Mouse (Mus musculus): ENCODE measurements around the gene Pmfbp1. TPM values are rescaled to one million over a fixed set of nuclear protein-coding genes. Genes with fewer than 3 reads are reported as not detected.
A peak's percentile ranks its signal among the peaks of the same experiment; 100 is the strongest.

Gene Pmfbp1
- polyA plus RNA-seq, 1 experiment = 0.02 TPM

DNA sequence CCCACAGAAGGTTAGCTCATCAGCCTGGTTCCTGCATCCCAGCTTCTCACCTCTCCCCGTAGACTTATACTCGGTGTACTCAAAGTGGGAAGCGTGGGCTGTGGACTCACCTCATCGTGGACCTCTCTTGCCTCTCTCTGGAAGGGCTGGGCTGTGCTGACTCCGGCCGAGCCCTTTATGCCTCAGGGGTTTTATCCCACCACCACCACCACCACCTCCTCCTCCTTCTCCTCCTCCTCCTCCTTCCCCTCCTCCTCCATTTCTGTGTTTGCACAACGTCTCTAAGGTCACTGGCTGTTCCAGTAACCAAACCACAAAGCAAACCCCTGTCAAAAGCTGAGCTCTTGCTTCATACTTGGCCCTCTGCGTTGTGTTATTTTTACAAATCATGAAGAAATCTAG is 85.1 kb downstream of the Pmfbp1 start, which contains the start of gene Hp:
Hp (minus strand) TSS at position 273 of the 402 bp plus-strand sequence.
- WGBS = 38% methylated on average over 8 of the region's 8 CpGs
- TF ChIP-seq CTCF (IDR thresholded peaks at IDR 0.05; ENCODE audit: insufficient read depth, low read length) (no peak), POLR2A (IDR thresholded peaks at IDR 0.05; ENCODE audit: borderline replicate concordance, extremely low read depth, low read depth, low read length) (peak; percentile 80; the same call in 1 of the 2 replicates)
- Histone ChIP-seq H3K4me1 (ENCODE audit: control insufficient read depth, insufficient read depth, low read length) (no peaks in the 10 kb centered on the region), H3K4me3 (replicated peaks; ENCODE audit: extremely low read depth, low read depth, low read length) (peak within 1 kb of the TSS; percentile 66)
- DNase-seq = peak; percentile 52

- TF ChIP-seq POLR2A (IDR thresholded peaks at IDR 0.05; ENCODE audit: borderline replicate concordance, extremely low read depth, low read depth, low read length) (no peak), CTCF (IDR thresholded peaks at IDR 0.05; ENCODE audit: insufficient read depth, low read length) (no peak)
- Histone ChIP-seq H3K4me1 (ENCODE audit: control insufficient read depth, insufficient read depth, low read length) (no peaks in the 10 kb centered on the region; the same call in 1 of the 2 replicates), H3K4me3 (replicated peaks; ENCODE audit: extremely low read depth, low read depth, low read length) (no peak overlapping the region)
- DNase-seq = no peak
- 63% methylated on average over 4 of the region's 4 CpGs for WGBS
Measured at GRCm38 (mm10) chr8:109584293-109584692, 90.5 kb downstream of the Pmfbp1 start.

DNA sequence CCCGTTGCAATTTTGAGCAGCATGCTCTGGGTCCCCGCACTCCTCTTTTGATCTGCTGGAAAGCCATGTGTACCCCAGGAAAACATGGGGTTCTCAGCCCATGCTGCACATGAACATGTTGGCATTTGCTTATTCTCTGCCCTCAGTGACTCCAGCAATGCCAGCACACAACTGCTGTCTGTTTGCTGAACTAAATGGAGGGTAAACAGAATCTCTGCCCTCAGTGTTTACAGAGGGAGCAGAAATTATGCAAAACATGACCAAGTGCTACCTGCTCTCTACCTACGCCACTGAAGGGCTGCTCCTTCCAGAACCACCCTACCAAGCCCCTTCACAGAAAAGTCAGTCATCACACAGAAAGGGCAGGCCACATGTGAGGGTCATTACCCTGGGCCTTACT is 91.0 kb downstream of the Pmfbp1 start:
- H3K4me1 ChIP-seq (ENCODE audit: control insufficient read depth, insufficient read depth, low read length) = no peaks in the 10 kb centered on the region; the same call in 1 of the 2 replicates
- no peak overlapping the region for H3K4me3 ChIP-seq (replicated peaks; ENCODE audit: extremely low read depth, low read depth, low read length)
- TF ChIP-seq CTCF (IDR thresholded peaks at IDR 0.05; ENCODE audit: insufficient read depth, low read length) (no peak), POLR2A (IDR thresholded peaks at IDR 0.05; ENCODE audit: borderline replicate concordance, extremely low read depth, low read depth, low read length) (no peak)
- 62% methylated on average over 3 of the region's 3 CpGs for WGBS
- peak; percentile 20 for DNase-seq

DNA sequence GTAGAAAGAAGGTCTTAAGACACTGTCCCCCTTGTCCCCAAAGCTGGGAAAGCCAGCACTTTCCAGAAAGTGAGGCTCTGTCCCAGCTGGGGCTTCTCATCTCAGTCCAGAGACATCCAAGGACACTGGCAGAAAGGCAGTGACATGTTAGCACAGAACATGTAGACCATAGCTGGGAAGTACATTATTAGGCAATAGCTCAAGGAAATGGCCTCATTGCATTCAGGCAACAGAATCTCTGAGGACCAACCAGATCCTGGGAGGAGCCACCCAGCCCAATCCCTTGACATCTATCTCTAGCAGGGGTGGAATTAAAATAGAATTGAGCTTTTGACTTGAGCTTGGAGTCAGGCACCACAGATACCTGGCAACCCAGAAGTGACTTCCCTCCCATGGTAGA is 91.8 kb downstream of the Pmfbp1 start:
- Histone ChIP-seq H3K4me1 (ENCODE audit: control insufficient read depth, insufficient read depth, low read length) (no peaks in the 10 kb centered on the region; the same call in 1 of the 2 replicates), H3K4me3 (replicated peaks; ENCODE audit: extremely low read depth, low read depth, low read length) (no peak overlapping the region)
- DNase-seq = no peak
- TF ChIP-seq CTCF (IDR thresholded peaks at IDR 0.05; ENCODE audit: insufficient read depth, low read length) (no peak), POLR2A (IDR thresholded peaks at IDR 0.05; ENCODE audit: borderline replicate concordance, extremely low read depth, low read depth, low read length) (no peak)

GRCm38 (mm10) chr8:109586972-109587504 is 93.2 kb downstream of the Pmfbp1 start:
- DNase-seq = peak; percentile 75
- no peak for TF ChIP-seq CTCF (IDR thresholded peaks at IDR 0.05; ENCODE audit: insufficient read depth, low read length)
- no peak; the same call in 1 of the 2 replicates for TF ChIP-seq POLR2A (IDR thresholded peaks at IDR 0.05; ENCODE audit: borderline replicate concordance, extremely low read depth, low read depth, low read length)
- WGBS = 41% methylated on average over 7 of the region's 7 CpGs

GRCm38 (mm10) chr8:109590901-109591300 is 97.1 kb downstream of the Pmfbp1 start:
- Histone ChIP-seq H3K4me1 (ENCODE audit: control insufficient read depth, insufficient read depth, low read length) (no peaks in the 10 kb centered on the region; the same call in 1 of the 2 replicates), H3K4me3 (replicated peaks; ENCODE audit: extremely low read depth, low read depth, low read length) (no peak overlapping the region)
- 78% methylated on average over 9 of the region's 9 CpGs for WGBS
- no peak for TF ChIP-seq CTCF (IDR thresholded peaks at IDR 0.05; ENCODE audit: insufficient read depth, low read length)
- TF ChIP-seq POLR2A (IDR thresholded peaks at IDR 0.05; ENCODE audit: borderline replicate concordance, extremely low read depth, low read depth, low read length) = no peak
- no peak for DNase-seq

More at GRCm38 (mm10) chr8:109586972-109587504, 93.2 kb downstream of the Pmfbp1 start:
- Histone ChIP-seq H3K4me1 (ENCODE audit: control insufficient read depth, insufficient read depth, low read length) (no peaks in the 10 kb centered on the region; the same call in 1 of the 2 replicates), H3K4me3 (replicated peaks; ENCODE audit: extremely low read depth, low read depth, low read length) (no peak overlapping the region)

DNA sequence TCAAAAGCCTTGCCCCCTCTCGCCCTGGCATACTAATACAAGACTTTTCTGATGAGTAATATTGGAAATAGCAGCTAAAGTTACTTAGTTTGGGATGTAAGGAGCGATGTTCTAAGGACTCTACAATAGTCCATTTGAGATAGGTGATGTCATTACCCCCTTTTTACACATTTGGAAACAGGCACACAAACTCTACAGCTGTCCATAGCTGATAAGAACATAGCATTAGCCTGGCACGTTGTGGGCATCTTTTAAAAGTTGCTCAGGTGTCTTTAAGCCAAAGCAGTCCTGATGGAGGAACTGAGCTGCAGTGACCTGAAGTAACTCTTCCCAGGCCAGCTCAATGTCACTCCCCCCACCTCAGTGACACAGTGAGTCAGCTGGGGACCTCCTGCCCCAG is 97.5 kb downstream of the Pmfbp1 start:
- 81% methylated on average over 3 of the region's 3 CpGs for WGBS
- DNase-seq = no peak
- TF ChIP-seq POLR2A (IDR thresholded peaks at IDR 0.05; ENCODE audit: borderline replicate concordance, extremely low read depth, low read depth, low read length) (no peak), CTCF (IDR thresholded peaks at IDR 0.05; ENCODE audit: insufficient read depth, low read length) (no peak)
- H3K4me3 ChIP-seq (replicated peaks; ENCODE audit: extremely low read depth, low read depth, low read length) = no peak overlapping the region
- H3K4me1 ChIP-seq (ENCODE audit: control insufficient read depth, insufficient read depth, low read length) = no peaks in the 10 kb centered on the region; the same call in 1 of the 2 replicates

DNA sequence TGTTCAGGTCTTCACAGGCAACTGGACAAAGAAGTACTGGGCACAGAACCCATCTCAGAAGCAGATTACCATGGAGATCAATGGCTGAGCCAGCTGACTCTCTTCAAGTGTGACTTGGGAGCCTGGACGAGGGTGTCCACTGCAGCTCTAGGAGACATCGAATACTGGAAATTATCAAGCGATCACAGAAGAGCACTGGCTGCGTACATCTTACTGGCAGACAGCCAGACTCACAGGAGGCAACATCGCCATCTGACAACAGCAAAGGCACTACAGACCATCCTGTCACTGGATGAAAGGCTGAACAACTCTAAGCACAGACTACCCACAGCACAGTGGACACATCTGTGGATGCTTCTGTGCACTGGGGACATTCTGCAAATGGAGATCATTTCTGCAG is 98.3 kb downstream of the Pmfbp1 start:
- H3K4me3 ChIP-seq (replicated peaks; ENCODE audit: extremely low read depth, low read depth, low read length) = no peak overlapping the region
- TF ChIP-seq POLR2A (IDR thresholded peaks at IDR 0.05; ENCODE audit: borderline replicate concordance, extremely low read depth, low read depth, low read length) = no peak
- TF ChIP-seq CTCF (IDR thresholded peaks at IDR 0.05; ENCODE audit: insufficient read depth, low read length) = no peak
- 77% methylated on average over 5 of the region's 5 CpGs for WGBS
- H3K4me1 ChIP-seq (ENCODE audit: control insufficient read depth, insufficient read depth, low read length) = no peaks in the 10 kb centered on the region; the same call in 1 of the 2 replicates
- DNase-seq = no peak

Other genes with a start within 250 kb of the Pmfbp1 start
- gene Dhx38, start 71.8 kb downstream of the Pmfbp1 start, polyA plus RNA-seq (2012; rRNA removed) = 19.6 and 23.9 TPM in 2 replicates
- gene Txnl4b, start 71.9 kb downstream of the Pmfbp1 start, polyA plus RNA-seq (2012; rRNA removed) = 3.4 and 5.8 TPM in 2 replicates
- 1,054 and 1,299 TPM in 2 replicates for gene Hp, start 85.1 kb downstream of the Pmfbp1 start, polyA plus RNA-seq (2012; rRNA removed)
- gene Dhodh, start 114.6 kb downstream of the Pmfbp1 start, polyA plus RNA-seq (2012; rRNA removed) = 20.9 and 23.7 TPM in 2 replicates
- 0.05 and 0.08 TPM in 2 replicates for gene Pkd1l3, start 120.5 kb downstream of the Pmfbp1 start, polyA plus RNA-seq (2012; rRNA removed)
- gene Ist1, start 199.2 kb downstream of the Pmfbp1 start, polyA plus RNA-seq (2012; rRNA removed) = 29.8 and 51.7 TPM in 2 replicates
- gene Zfp821, start 211.5 kb downstream of the Pmfbp1 start, polyA plus RNA-seq (2012; rRNA removed) = 8.2 and 9.8 TPM in 2 replicates
- gene Atxn1l, start 243.7 kb downstream of the Pmfbp1 start, polyA plus RNA-seq (2012; rRNA removed) = 24.5 and 31.6 TPM in 2 replicates

Measured in lung, adult 2 months (tissue).